Mouse (Mus musculus) cerebellum, adult 2 months (tissue): ENCODE data around the gene Olfr652.

ENCODE experiments used
- CTCF ChIP-seq: fragments of 200-500 bp; IDR thresholded peaks from 2 replicates; pipeline ENCODE4 v1.5.1; 2011; ENCODE audit warnings: low read depth, mild to moderate bottlenecking, control low read depth, low read length, moderate library complexity, borderline replicate concordance; ENCODE audit not compliant: insufficient read depth
- POLR2A ChIP-seq: fragments of 200-500 bp; IDR thresholded peaks from 2 replicates; pipeline ENCODE4 v1.6.1; 2011; ENCODE audit warnings: low read length, control low read depth, borderline replicate concordance; ENCODE audit not compliant: insufficient read depth

GRCm38 (mm10) chr7:104586725-104587124 is 26.0 kb downstream of the Olfr652 start, which contains the start of gene Olfr654:
- TF ChIP-seq CTCF (no peak), POLR2A (no peak)
